Mouse (Mus musculus) ES-E14 (cell line): ENCODE results near the gene Gmppa. TPM values are rescaled to one million over a fixed set of nuclear protein-coding genes. Genes with fewer than 3 reads are reported as not detected.

ENCODE experiments used
- DNase-seq: peaks from one replicate; pipeline ENCODE4 v3.0.0-alpha.2; 2013; ENCODE audit warnings: low read depth, low spot score
- H3K27ac ChIP-seq: 2 replicates; pipeline ENCODE4 v1.5.1; 2012; ENCODE audit warnings: low read depth, mild to moderate bottlenecking, low read length, moderate library complexity, mixed read lengths; ENCODE audit not compliant: poor library complexity, insufficient read depth, severe bottlenecking
- H3K36me3 ChIP-seq: 2 replicates; pipeline ENCODE4 v1.6.1; 2012; ENCODE audit warnings: mild to moderate bottlenecking, low read length, moderate library complexity, mixed read lengths; ENCODE audit not compliant: control insufficient read depth, poor library complexity, insufficient read depth, severe bottlenecking
- H3K4me1 ChIP-seq, 2 experiments: fragments of 150-350 bp in 1 of 2; sonication (generic) in 1 of 2; 2 replicates each; pipeline ENCODE4 v1.6.1; 2012; ENCODE audit warnings: low read length in 2 of 2, mild to moderate bottlenecking in 1 of 2, mixed read lengths in 1 of 2; ENCODE audit not compliant: control insufficient read depth in 2 of 2, insufficient read depth in 2 of 2, poor library complexity in 1 of 2
- H3K4me3 ChIP-seq, 2 experiments: fragments of 150-350 bp in 1 of 2; sonication (generic) in 1 of 2; 2 replicates each; pipeline ENCODE4 v1.5.1; 2012; ENCODE audit warnings: low read length in 2 of 2, low read depth in 1 of 2, mild to moderate bottlenecking in 1 of 2, mixed read lengths in 1 of 2; ENCODE audit not compliant: insufficient read depth in 1 of 2, poor library complexity in 1 of 2, severe bottlenecking in 1 of 2
- H3K9ac ChIP-seq: 2 replicates; pipeline ENCODE4 v1.6.1; 2012; ENCODE audit warnings: low read depth, mild to moderate bottlenecking, low read length, mixed read lengths; ENCODE audit not compliant: poor library complexity, insufficient read depth, severe bottlenecking
- H3K9me3 ChIP-seq: fragments of 150-350 bp; sonication (generic); 2 replicates; pipeline ENCODE4 v1.6.1; 2012; ENCODE audit warnings: low read depth, mild to moderate bottlenecking, low read length; ENCODE audit not compliant: control insufficient read depth, insufficient read depth
- CHD2 ChIP-seq: IDR thresholded peaks from 2 replicates; pipeline ENCODE4 v1.6.1; 2014; ENCODE audit warnings: mild to moderate bottlenecking, low read depth, low read length, inconsistent platforms
- HCFC1 ChIP-seq: IDR thresholded peaks from 2 replicates; pipeline ENCODE4 v1.6.1; 2012; ENCODE audit warnings: low read length, inconsistent platforms, borderline replicate concordance; ENCODE audit not compliant: insufficient read depth
- MAFK ChIP-seq: IDR thresholded peaks from 2 replicates; pipeline ENCODE4 v1.6.1; 2014; ENCODE audit warnings: mild to moderate bottlenecking, low read depth, low read length, inconsistent platforms; ENCODE audit not compliant: insufficient read depth
- ZC3H11A ChIP-seq: IDR thresholded peaks from 2 replicates; pipeline ENCODE4 v1.6.1; 2012; ENCODE audit warnings: low read depth, mild to moderate bottlenecking, inconsistent platforms, low read length, borderline replicate concordance
- ZNF384 ChIP-seq: IDR thresholded peaks from 2 replicates; pipeline ENCODE4 v1.6.1; 2012; ENCODE audit warnings: low read depth, low read length, inconsistent platforms
- in situ Hi-C, 2 experiments: fragments of 600-800 bp; cut with MboI; formaldehyde crosslinking; loops; one replicate each; pipeline ENCODE4 v1.15.1; 2025; ENCODE audit warnings: low sequenced_read_pairs in 2 of 2, inconsistent platforms in 1 of 2; ENCODE audit not compliant: unreplicated experiment in 2 of 2
- total RNA-seq: library from RNA; depleted of rRNA; stranded (reverse); fragments of 300-350 nt; gene quantifications from 2 replicates; pipeline ENCODE4 v1.2.3, GENCODE M21; 2012

Gene Gmppa
- total RNA-seq, 1 experiment: 40.2 TPM

DNA sequence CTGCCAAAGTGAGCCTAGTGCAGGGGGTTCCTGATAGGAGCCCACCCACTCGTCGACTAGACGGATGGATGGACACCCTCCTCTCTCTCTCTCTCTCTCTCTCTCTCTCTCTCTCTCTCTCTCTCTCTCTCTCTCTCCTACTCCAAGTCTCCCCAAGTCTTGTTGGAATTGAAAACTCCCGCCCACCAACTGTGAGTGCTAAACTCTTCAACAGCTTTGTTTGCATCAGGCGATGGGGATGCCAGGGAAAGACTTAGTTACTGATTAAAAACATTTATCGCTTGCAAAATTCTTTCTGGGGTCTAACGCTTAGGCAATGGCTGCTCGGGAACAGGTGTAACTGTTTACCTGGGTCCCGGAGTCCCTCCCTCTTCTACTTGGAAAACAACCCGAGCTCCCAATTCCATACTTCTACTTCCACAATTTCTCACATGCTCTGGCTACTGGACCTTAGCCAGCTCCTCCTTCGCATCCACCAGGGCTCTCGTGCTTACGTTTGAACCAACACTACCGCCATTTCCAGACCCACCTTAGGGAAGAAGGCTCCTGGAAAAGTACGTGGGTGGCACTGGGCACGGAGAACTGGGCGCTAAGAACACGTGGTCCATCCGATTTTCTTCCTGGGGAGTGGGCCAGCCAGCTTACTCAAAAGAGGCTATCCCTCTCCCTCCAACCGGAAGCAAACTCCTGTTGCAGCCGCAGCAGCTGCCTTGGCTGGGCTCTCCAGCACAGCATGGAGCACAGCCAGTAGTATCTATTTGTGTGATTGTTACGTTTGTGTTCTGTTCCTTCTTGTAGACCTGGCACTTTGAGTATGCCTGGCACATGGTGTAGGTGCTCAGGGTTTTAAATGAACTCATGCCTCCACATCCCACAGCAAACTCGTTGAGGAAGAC, 23.3 kb downstream of the Gmppa start:
- Histone ChIP-seq H3K9ac (no peak overlapping the region), H3K4me3 (peak overlapping the region in 1 of 2 experiments; percentile 10; a peak in 1 of 4 replicates), H3K4me1 (0 out of 4 replicates have a peak, but pooled peaks cover 0 to 2% of the 10 kb centered on the region in 2 experiments), H3K36me3 (no peaks in the 10 kb centered on the region), H3K27ac (no peak overlapping the region), H3K9me3 (no peaks in the 10 kb centered on the region)
- DNase-seq: no peak
- TF ChIP-seq HCFC1 (no peak), ZNF384 (no peak), ZC3H11A (no peak), MAFK (no peak), CHD2 (no peak)
- in situ Hi-C loops: no loop called here

DNA sequence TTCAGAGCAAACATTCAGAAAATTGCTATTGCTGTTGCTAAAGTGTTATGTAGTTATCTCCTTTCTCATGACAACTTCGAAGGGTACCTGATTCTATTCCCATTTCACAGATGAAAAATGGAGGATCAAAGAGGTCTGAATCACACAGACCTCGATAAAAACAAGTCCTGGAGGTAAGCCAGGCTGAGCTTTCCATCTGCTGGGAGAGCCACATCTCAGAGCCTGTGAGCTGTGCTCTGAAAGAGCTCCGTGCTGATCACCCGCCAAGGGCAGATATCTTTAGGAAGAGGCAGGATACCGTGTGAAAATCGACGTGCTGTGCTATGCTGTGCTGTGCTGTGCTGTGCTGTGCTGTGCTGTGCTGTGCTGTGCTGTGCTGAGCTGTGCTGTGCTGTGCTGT, 24.6 kb downstream of the Gmppa start:
- no peak overlapping the region for H3K4me3 ChIP-seq
- no peaks in the 10 kb centered on the region for H3K9me3 ChIP-seq
- H3K4me1 ChIP-seq: 0 out of 4 replicates have a peak, but pooled peaks cover 0 to 2% of the 10 kb centered on the region in 2 experiments

DNA sequence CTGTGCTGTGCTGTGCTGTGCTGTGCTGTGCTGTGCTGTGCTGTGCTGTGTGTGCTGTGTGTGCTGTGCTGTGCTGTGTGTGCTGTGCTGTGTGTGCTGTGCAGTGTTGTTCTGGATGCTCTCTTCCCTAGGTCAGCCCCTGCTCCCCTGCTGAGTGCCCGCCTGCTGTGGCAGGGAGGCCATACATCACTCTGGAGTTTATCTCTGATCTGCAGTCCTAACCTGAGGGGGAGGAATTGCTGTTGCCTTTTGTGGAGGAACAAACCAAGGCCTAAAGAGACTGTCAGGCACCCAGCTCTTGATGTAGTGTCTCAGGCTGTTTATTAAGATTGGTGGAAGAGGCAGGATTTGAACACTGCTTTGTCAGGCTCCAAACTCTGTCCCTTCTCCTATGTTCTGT, 26.9 kb downstream of the Gmppa start:
- Histone ChIP-seq H3K4me3 (no peak overlapping the region), H3K9ac (no peak overlapping the region), H3K9me3 (no peaks in the 10 kb centered on the region), H3K4me1 (peaks cover 0 to 4% of the 10 kb centered on the region in 2 experiments; a peak in 1 of 4 replicates), H3K36me3 (no peaks in the 10 kb centered on the region), H3K27ac (no peak overlapping the region)
- in situ Hi-C loops: loop anchor here (10.0 kb wide), 1 partner anchor 118 kb away; no protein-coding TSS in a partner anchor
- no peak for DNase-seq
- TF ChIP-seq ZNF384: no peak
- no peak for TF ChIP-seq HCFC1
- no peak for TF ChIP-seq ZC3H11A
- TF ChIP-seq CHD2: no peak
- TF ChIP-seq MAFK: no peak

More for the DNA sequence above, 24.6 kb downstream of the Gmppa start:
- Histone ChIP-seq H3K27ac (no peak overlapping the region), H3K9ac (no peak overlapping the region), H3K36me3 (no peaks in the 10 kb centered on the region)
- TF ChIP-seq ZNF384: no peak
- TF ChIP-seq CHD2: no peak
- no peak for TF ChIP-seq MAFK
- no peak for TF ChIP-seq ZC3H11A
- no peak for TF ChIP-seq HCFC1
- no peak for DNase-seq
- in situ Hi-C loops: loop anchor here (10.0 kb wide), 1 partner anchor 115 kb away; no protein-coding TSS in a partner anchor

DNA sequence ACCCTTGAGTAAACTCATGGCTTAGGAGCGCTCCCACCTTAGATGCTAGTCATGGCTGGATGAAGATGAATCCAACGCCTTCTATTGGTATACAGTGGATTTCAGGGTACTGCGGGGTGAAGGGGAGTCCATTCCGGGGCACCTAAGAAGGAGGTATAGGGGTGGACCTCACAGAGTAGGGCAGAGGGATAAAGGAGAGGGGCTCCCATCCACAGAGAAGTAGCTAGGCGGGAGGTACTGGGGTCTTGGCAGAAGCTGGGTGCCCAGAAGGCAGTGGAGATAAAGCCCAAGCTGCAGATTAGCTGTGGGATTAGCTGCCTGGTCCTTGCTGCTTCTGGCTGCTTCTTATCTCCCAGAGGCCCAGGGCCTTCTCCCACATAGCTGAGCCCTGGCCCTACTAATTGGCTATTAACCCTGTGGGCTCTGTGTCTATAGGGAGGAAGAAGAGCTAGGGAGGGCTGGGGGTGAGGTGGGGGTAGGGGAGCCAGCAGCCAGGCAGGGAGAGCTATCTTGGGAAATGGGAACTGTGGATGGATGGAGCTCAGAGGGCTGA, 28.0 kb downstream of the Gmppa start:
- in situ Hi-C loops: loop anchor here (10.0 kb wide), 1 partner anchor 119 kb away; no protein-coding TSS in a partner anchor
- no peaks in the 10 kb centered on the region for H3K9me3 ChIP-seq
- peaks cover 0 to 4% of the 10 kb centered on the region in 2 experiments; a peak in 1 of 4 replicates for H3K4me1 ChIP-seq
- H3K36me3 ChIP-seq: no peaks in the 10 kb centered on the region
- DNase-seq: no peak
- no peak overlapping the region for H3K27ac ChIP-seq
- no peak overlapping the region for H3K9ac ChIP-seq
- H3K4me3 ChIP-seq: no peak overlapping the region
- TF ChIP-seq ZNF384 (no peak), CHD2 (no peak), ZC3H11A (no peak), HCFC1 (no peak)
